In genomic region chr11:50233022-50233421, GRCm38 (mm10) we compare ENCODE assay signal across 21 mouse cellular contexts. TPM values are rescaled to one million over a fixed set of nuclear protein-coding genes. Genes with fewer than 3 reads are reported as not detected.
DNase-seq lines count a peak whose midpoint lies in the region; ATAC-seq and TF ChIP-seq lines count a peak whose summit lies in the region.
"Had no signal": no experiment of that assay in that cellular context is flagged by ENCODE, and none has a peak within 500 bp of the region (broad histone marks: within the 10 kb centered on the region; RNA-seq: fewer than 3 reads in every experiment).

No protein-coding gene starts in this region.

- no peak overlapping the region for H3K4me2 ChIP-seq in liver, postnatal 0 days (ENCODE audit: low read depth, low read length)
- H3K4me2 ChIP-seq: forebrain, embryonic 12.5 days; midbrain, embryonic 11.5 days; neural tube, embryonic 12.5 days; stomach, embryonic 15.5 days had no signal

- ATAC-seq in megakaryocyte, adult 5-6 weeks (ENCODE audit: poor library complexity, severe bottlenecking): no peak
- no peak for ATAC-seq in liver, postnatal 0 days
- ATAC-seq: hindbrain, embryonic 16.5 days; intestine, postnatal 0 days had no signal

- H3K9ac ChIP-seq in liver, postnatal 0 days (replicated peaks): no peak overlapping the region
- H3K9ac ChIP-seq: forebrain, embryonic 12.5 days; neural tube, embryonic 12.5 days; stomach, embryonic 15.5 days had no signal

- peaks cover 68% of the 10 kb centered on the region for H3K4me1 ChIP-seq in megakaryocyte, embryonic 14.5 days
- H3K4me1 ChIP-seq in liver, postnatal 0 days (ENCODE audit: insufficient read depth): peaks cover 24% of the 10 kb centered on the region

- H3K27me3 ChIP-seq in megakaryocyte, embryonic 14.5 days (replicated peaks): peaks cover 4% of the 10 kb centered on the region
- no peaks in the 10 kb centered on the region for H3K27me3 ChIP-seq in liver, postnatal 0 days (ENCODE audit: insufficient read depth, low read length)
- H3K27me3 ChIP-seq: CH12.LX had no signal

- TF ChIP-seq EP300 in liver, postnatal 0 days (IDR thresholded peaks at IDR 0.05; ENCODE audit: low read depth): no peak

- H3K4me3 ChIP-seq in megakaryocyte, embryonic 14.5 days (replicated peaks): peak overlapping the region; percentile 28
- no peak overlapping the region for H3K4me3 ChIP-seq in liver, postnatal 0 days (ENCODE audit: low read depth, low read length)
- H3K4me3 ChIP-seq: embryonic facial prominence, embryonic 10.5 days; forebrain, embryonic 12.5 days; heart, adult 2 months; neural tube, embryonic 12.5 days; stomach, embryonic 15.5 days had no signal

- peak; percentile 15 for DNase-seq in cerebellum, adult 11 months
- no peak for DNase-seq in cerebellum, postnatal 36 days
- DNase-seq in induced T-regulatory cell, adult 2 months (ENCODE audit: low read depth): peak; percentile 37
- DNase-seq in liver, postnatal 0 days: no peak
- DNase-seq in urinary bladder, postnatal 25 days (ENCODE audit: low spot score): no peak
- DNase-seq: adrenal gland, adult 8-10 months; gastrocnemius, postnatal 14 days; heart, adult 2 months; heart, postnatal 4 days; lung, adult 18-20 months; right cerebral cortex, postnatal 14 days had no signal

- H3K9me3 ChIP-seq in megakaryocyte, embryonic 14.5 days: no peaks in the 10 kb centered on the region
- no peaks in the 10 kb centered on the region for H3K9me3 ChIP-seq in liver, postnatal 0 days (ENCODE audit: low read length)
- H3K9me3 ChIP-seq: embryonic facial prominence, embryonic 10.5 days; forebrain, embryonic 12.5 days; neural tube, embryonic 12.5 days; stomach, embryonic 15.5 days had no signal

- H3K27ac ChIP-seq in liver, postnatal 0 days (ENCODE audit: low read depth): no peak overlapping the region
- H3K27ac ChIP-seq: embryonic facial prominence, embryonic 10.5 days; forebrain, embryonic 12.5 days; heart, adult 2 months; neural tube, embryonic 12.5 days; stomach, embryonic 15.5 days had no signal

- H3K36me3 ChIP-seq in megakaryocyte, embryonic 14.5 days (replicated peaks; ENCODE audit: low read length): peaks cover 74% of the 10 kb centered on the region
- H3K36me3 ChIP-seq in liver, postnatal 0 days (replicated peaks; ENCODE audit: insufficient read depth, low read length): peaks cover 51% of the 10 kb centered on the region

- TF ChIP-seq CTCF in liver, postnatal 0 days (IDR thresholded peaks at IDR 0.05; ENCODE audit: low read depth): no peak

- 87% methylated on average over 13 of the region's 13 CpGs for WGBS in liver, postnatal 0 days (ENCODE audit: insufficient replicate concordance)

RNA-seq across cellular contexts. Expression of gene Ltc4s, which starts 5.4 kb away (rescaled TPM):
- 10.5 and 22.9 TPM in 2 replicates for polyA plus RNA-seq in megakaryocyte, embryonic 14.5 days (2012; ENCODE audit: insufficient read depth, low replicate concordance)
- not detected in 2 replicates for total RNA-seq in megakaryocyte, adult 5-6 weeks (2015)
- total RNA-seq in megakaryocyte, adult 5-6 weeks (2017): 0.66 TPM in 1 of 2 replicates, not detected in the other
- polyA plus RNA-seq in liver, postnatal 0 days (2015; fragmentation: Nextera tagmentation; extraction: Ambion mirVana): 0.68 and 0.89 TPM in 2 replicates

RNA-seq across cellular contexts. Expression of gene Mgat4b, which starts 22.3 kb away (rescaled TPM):
- polyA plus RNA-seq in megakaryocyte, embryonic 14.5 days (2012; ENCODE audit: insufficient read depth, low replicate concordance): 119 and 130 TPM in 2 replicates
- 17.1 and 22.2 TPM in 2 replicates for total RNA-seq in megakaryocyte, adult 5-6 weeks (2015)
- total RNA-seq in megakaryocyte, adult 5-6 weeks (2017): 9.1 and 12.1 TPM in 2 replicates
- polyA plus RNA-seq in liver, postnatal 0 days (2015; fragmentation: Nextera tagmentation; extraction: Ambion mirVana): 17.2 and 18.6 TPM in 2 replicates

RNA-seq across cellular contexts. Expression of gene Sqstm1, which starts 22.4 kb away (rescaled TPM):
- polyA plus RNA-seq in megakaryocyte, embryonic 14.5 days (2012; ENCODE audit: insufficient read depth, low replicate concordance): 154 and 155 TPM in 2 replicates
- total RNA-seq in megakaryocyte, adult 5-6 weeks (2015): 51.8 and 56.7 TPM in 2 replicates
- total RNA-seq in megakaryocyte, adult 5-6 weeks (2017): 298 and 386 TPM in 2 replicates
- polyA plus RNA-seq in liver, postnatal 0 days (2015; fragmentation: Nextera tagmentation; extraction: Ambion mirVana): 154 and 172 TPM in 2 replicates

RNA-seq across cellular contexts. Expression of gene Mrnip, which starts 58.8 kb away (rescaled TPM):
- polyA plus RNA-seq in megakaryocyte, embryonic 14.5 days (2012; ENCODE audit: insufficient read depth, low replicate concordance): 3.7 TPM in 1 of 2 replicates, not detected in the other
- 7.6 and 9.2 TPM in 2 replicates for total RNA-seq in megakaryocyte, adult 5-6 weeks (2015)
- 7.5 and 11.6 TPM in 2 replicates for total RNA-seq in megakaryocyte, adult 5-6 weeks (2017)
- 5.0 and 5.1 TPM in 2 replicates for polyA plus RNA-seq in liver, postnatal 0 days (2015; fragmentation: Nextera tagmentation; extraction: Ambion mirVana)

RNA-seq across cellular contexts. Expression of gene Maml1, which starts 59.1 kb away (rescaled TPM):
- polyA plus RNA-seq in megakaryocyte, embryonic 14.5 days (2012; ENCODE audit: insufficient read depth, low replicate concordance): 4.5 and 8.3 TPM in 2 replicates
- 28.0 and 30.6 TPM in 2 replicates for total RNA-seq in megakaryocyte, adult 5-6 weeks (2015)
- total RNA-seq in megakaryocyte, adult 5-6 weeks (2017): 8.8 and 11.7 TPM in 2 replicates
- polyA plus RNA-seq in liver, postnatal 0 days (2015; fragmentation: Nextera tagmentation; extraction: Ambion mirVana): 1.6 TPM in 2 replicates

Comparison
In these comparisons a context has a peak if more than half of its experiments do, and no peak if none do; other contexts are left out.
1. DNase-seq: peak in cerebellum, adult 11 months (single experiment) and induced T-regulatory cell, adult 2 months (single experiment); none in cerebellum, postnatal 36 days (0 of 2), liver, postnatal 0 days (single experiment) and urinary bladder, postnatal 25 days (single experiment).